Mouse (Mus musculus) WW6 (cell line): ENCODE data around the gene Siglece.
"Not testable (repeated sequence)": the region's sequence is repeated elsewhere in the genome, so short reads cannot be mapped to it uniquely, and the experiment has no call there.

Experiments
- DNase-seq: peaks from one replicate; pipeline ENCODE4 v3.0.0-alpha.2; 2013; ENCODE audit warnings: low read depth, low spot score

Siglece gene

DNA sequence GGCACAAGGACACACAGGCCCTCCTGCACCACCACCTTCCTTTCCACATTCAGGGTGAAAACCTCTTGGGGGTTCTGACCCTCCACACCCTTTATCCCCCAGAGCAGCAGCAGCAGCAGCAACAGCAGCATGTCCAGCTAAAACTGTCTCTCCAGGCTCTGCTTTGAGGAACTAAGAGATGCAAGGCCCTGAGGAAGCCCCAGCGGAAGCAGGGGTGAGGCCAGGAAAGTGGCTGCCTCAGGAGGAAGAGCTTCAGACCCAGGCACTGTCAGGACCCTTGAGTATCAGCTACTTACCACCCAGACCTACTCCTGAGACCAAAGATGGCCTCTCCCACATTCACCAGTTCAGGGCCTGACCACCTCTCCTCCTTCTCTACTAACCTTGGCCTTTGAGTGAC, at the start of gene Siglece:
TSS of gene Siglece (minus strand) at position 160 of the 400 bp plus-strand sequence.
- DNase-seq, result no peak

DNA sequence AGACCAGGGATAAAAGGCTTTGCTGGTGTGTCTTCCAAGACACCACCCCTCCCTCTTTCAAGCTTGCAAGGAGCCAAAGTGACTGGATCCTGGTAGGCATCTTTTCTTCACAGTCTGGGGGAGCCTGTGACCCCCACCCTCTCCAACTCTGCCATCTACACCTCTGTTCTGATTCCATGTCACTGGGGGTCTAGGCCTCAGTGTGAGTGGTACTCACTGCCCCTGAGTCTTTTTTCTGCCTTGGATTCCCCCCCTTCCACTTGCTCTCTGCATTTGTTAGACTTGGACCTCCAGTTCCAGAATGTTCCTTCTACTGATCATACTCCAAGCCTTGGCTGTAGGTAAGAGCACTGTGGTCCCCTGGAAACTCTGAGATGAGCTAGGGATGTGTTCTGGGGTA, 30.2 kb upstream of the Siglece start, which contains the start of gene Klk14:
TSS of gene Klk14 (plus strand) at position 301 of the 400 bp plus-strand sequence.
- no peak for DNase-seq

DNA sequence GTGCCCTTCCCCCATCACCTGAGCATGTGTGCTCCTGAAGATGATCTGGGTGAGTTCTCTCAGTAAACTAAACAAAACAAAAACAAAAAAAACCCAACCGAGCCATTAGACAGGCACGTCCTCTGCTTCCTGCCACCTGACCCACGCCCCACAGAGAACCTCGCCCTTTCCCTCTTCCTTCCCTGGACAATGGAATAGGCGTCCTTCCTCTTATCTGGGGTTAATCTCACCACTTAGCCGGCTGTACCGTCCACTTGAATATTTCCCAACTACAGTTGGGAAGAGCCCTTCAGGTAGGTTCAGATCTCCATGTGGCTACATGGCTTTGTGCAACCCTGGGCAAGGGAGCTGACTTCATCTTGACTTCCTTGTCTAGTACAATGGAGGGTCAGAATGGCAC, 25.1 kb upstream of the Siglece start:
- DNase-seq, result no peak

DNA sequence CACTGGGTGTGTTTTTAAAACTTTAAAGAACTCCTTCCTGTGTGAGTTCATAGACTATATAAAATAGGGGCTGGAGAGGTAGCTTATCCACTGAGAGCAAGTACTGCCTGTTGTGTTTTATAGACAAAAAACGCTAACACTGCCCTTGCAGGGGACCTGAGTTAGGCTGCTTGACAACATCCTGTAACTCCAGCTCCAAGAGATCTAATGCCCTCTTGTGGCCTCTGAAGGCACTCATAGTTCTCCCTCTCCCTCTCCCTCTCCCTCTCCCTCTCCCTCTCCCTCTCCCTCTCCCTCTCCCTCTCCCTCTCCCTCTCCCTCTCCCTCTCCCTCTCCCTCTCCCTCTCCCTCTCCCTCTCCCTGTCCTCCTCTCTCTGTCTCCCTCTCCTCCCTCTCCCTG, 22.6 kb upstream of the Siglece start:
- DNase-seq, result not testable (repeated sequence)

DNA sequence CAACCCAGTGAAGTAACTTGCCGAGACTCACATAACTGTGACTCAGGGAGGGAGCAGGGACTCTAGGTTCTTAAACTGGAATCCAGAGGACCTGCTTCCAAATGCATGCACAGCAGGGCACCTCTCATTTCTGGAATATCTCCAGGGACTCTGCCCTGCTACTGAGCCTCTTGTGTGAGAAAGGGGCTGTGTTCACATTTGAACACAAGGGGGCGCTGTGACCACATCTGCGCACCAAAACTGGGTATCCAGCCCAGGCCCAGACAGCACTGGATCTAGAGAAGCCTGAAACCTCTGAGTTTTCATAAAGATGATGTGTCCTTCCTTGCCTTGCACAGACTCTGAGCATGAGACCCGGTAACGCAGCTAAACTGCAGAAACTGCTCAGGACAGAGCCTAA, 21.0 kb upstream of the Siglece start:
- DNase-seq, result no peak

DNA sequence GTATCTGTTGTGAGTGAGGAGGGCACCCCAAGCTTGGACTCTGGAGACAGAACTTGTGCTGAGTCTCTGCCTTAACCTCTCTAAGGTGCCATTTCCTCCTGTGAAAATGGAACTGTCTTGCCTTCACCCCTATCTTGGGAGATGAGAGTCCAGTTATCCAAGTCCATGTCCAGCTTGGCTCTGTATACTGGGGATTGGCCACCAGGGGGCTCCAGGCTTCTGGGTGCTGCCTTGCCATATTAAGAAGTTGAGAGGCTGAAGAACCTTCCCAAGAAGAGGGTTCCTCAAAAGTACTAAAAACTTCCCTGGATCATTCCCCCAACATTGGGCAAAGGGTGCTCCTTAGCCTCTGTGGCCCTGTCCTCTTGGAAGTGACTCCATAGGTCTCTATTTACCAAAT, 18.6 kb upstream of the Siglece start:
- DNase-seq, result no peak

DNA sequence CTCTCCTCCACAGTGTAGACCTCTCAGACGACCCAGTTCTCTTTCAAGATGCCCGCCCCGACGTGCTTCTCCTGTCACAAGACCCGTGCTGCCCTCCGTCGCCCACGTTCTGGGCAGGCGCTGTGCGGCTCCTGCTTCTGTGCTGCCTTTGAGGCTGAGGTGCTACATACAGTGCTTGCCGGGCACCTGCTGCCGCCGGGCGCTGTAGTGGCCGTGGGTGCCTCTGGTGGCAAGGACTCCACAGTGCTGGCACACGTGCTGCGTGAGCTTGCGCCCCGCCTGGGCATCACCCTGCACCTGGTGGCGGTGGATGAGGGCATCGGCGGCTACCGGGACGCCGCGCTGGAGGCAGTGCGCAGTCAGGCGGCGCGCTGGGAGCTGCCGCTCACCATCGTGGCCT, 15.1 kb upstream of the Siglece start:
- no peak for DNase-seq

DNA sequence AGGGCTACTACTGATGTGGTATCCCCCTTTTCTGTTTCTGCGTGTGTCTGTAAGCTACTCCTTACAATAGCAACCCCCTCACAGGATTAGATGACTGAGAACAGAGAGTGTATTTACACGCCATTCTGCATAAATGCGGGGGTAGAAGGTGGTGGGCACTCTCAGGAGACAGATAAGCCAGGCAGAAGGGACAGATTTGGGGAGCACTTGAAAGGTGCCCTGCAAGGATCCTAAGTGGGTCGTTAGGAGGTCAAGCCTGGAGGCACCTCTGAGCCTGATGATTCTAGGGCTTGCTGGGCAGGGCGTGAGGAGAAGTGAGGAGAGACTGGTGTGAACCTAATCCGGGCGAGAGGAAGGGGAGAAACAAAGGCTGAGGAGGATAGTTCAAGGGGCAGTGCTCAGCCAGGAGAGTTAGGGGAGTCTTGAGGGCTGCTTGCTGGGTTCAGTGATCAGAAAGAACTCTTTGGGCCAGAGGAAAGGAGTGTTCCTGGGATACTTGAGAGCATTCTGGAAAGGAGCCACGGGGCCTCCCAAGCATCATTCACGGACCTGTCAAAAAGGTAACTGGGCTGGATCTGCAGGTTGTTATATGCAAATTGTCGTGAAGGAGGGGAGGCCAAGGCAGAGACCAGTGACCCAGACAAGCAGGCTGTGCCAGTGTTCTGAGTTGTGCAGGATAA, 12.8 kb upstream of the Siglece start:
- no peak for DNase-seq

DNA sequence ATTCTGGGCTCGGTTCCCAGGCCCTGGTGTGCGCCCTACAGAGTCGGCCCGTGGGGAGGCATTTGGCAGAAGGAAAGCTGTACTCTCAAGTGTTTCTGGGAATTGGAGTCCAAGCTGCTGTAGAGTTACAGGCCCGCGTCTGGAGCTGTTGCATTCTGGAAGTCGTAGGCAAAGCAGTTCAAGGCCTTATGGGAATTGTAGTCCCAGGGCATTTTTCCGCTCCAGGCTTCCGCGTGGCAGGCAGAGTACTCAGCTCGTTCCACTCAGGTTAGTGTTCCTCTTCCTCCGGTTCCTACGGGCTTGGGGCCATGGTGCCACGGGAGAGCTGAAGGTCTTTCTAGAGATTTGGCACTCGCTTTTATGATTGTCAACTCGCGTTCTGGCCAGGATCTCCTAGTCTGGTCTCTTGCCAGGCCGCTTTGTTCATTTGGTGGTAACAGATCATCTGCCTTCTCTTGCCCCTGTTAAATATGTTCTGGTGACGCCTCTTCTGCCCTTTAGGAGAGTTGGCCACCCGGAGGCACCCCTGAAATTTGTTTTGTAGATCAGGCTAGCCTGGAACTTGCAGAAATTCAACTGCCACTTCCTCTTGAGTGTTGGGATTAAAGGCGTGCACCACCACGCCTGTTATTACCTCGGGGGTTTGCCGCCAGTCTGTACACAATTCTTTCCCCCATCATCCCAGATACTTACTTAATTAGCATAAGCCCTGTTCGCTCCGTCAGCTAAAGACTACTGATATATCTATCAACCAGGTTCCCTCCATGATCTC, 12.0 kb upstream of the Siglece start, which contains the start of gene Ctu1:
TSS of gene Ctu1 (plus strand) at position 208 of the 772 bp plus-strand sequence.
- peak; percentile 58 for DNase-seq

DNA sequence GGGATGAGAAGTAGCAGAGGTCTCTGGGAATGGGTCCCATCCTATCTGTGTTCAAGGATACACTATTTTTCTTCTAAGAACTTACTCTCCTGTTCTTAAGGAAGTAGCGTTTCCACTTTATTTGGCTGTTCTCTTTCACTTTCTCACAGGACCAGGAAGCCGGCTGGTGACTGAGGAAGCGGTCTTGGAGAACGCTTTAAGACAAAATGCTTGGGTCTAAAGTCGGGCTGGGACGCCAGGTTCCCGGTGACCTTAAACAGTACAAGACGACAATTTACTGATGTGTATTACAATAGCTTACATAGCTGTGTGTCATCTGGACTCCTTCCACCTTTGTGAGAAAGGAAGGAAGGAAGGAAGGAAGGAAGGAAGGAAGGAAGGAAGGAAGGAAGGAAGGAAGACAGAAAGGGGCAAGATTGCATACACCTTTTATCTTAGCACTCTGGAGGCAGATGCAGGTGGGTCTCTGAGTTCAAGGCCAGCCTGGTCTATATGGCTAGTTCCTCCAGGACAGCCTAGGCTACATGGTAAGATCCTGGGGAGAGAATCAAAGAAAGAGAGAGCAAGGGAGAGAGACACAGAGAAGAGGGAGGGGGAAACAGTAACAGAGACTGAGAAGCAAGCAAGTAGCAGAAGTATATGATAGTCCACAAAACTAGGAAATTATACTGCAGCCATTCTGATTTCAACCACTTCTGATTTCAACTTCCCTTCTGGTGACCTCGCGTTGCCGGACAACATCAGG, 11.3 kb upstream of the Siglece start:
- DNase-seq, result no peak

DNA sequence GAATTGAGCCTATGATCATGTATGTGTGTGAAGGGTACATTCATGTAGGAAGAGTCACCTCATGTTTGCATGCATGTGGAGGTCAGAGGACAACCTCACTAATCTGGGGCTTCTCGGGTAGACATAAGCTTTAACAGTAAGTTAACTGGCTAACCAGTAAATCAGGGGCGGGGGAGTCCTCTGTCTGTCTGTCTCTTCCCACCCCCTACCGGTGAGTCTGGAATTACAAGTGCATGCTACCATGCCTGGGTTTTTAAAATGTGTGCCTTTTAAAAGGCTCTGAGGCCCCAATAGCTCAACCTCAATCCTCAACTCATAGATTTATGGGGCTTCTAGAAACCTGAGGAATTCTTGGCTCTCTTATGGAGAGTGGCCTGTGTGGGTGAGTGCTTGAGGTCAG, 8.6 kb upstream of the Siglece start:
- DNase-seq, result no peak

DNA sequence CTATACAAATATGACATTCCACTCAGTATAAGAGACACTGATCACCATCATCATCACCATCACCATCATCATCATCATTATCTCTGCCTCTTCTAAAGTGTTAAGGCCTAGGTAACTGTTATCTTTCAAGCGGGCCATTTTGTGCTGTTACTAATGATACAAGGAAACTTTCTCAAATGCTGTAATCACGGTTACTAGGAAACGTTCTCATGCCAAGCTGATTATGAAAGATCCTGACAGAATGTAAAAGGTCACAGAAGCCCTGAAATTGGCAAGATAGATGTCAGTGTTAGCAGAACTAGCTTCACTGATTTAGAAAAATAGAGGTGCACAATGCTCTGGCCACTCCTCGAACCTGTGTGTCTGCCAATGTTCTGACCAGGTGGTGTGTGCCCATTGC, 7.3 kb upstream of the Siglece start:
- DNase-seq, result not testable (repeated sequence)

DNA sequence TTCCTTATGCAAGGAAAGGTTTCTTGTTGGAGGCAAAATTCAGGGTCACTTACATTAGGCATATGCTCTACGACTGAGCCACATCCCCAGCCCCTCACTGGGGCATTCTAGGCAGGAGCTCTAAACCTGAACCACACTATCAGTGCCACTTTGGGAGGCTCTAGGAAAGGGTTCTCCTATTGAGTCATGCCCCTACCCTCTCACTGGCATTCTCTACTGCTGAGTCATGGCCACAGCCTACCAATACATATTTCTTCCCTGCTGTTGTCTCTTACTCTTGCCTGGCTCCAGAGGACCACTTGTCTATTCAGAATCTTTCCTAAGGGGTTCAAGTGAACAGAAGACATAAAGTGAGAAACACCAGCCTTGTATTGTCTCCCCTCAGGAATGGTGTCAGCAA, 2.8 kb upstream of the Siglece start:
- no peak for DNase-seq

DNA sequence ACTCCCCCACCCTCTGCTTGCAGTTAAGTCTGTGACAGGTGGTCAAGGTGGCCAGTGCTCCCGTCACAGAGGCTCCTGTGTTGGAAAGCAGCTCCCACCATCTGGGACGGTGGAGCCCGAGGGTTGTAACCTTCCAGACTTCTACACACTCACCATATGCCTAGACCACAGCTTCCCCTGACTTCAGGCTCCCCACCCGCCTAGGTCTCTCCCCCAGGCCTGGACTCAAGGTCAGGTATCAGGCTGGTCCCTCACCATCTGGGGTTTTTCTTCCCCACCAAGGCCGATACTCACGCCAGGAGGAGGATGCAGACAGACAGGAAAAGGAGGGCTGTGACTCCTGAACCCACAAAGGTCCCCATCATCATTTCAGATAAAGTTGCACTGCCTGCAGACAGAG, 3.7 kb downstream of the Siglece start:
- DNase-seq, result no peak

DNA sequence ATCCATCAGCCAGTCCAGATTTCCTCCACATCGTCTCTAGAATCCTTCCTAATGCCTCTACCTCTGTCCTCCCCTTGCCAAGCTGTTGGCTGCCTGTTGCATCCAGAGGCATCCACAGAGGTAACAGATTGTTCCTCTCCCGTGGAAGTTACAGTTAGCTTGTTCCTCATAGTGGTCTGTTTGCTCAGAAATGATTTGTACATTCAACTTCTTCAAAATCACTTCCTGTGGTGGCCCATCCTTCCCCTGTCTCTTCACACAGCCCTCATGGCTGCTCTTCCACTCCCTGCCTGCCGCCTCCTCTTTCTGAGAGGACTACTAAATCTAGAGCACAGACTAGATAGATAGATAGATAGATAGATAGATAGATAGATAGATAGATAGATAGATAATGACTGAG, 5.4 kb downstream of the Siglece start:
- no peak for DNase-seq

DNA sequence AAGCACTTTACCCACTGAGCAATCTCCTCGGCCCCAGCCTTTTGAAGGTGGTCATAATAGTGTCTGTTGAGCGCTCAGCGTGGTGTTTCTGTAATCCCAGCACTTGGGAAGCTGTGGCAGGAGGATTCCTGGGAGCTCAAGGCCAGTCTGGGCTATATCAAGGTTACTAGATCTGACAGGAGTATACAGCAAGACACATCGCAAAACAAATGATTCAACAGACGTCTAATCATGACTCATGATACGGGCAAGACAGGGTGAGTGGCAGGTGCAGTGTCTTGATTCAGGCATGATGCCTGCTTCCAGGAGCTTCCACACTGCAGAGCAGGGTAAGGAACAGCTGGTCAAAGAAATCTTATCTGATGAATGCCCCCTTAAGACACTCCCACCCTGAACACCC, 7.3 kb downstream of the Siglece start:
- no peak for DNase-seq

DNA sequence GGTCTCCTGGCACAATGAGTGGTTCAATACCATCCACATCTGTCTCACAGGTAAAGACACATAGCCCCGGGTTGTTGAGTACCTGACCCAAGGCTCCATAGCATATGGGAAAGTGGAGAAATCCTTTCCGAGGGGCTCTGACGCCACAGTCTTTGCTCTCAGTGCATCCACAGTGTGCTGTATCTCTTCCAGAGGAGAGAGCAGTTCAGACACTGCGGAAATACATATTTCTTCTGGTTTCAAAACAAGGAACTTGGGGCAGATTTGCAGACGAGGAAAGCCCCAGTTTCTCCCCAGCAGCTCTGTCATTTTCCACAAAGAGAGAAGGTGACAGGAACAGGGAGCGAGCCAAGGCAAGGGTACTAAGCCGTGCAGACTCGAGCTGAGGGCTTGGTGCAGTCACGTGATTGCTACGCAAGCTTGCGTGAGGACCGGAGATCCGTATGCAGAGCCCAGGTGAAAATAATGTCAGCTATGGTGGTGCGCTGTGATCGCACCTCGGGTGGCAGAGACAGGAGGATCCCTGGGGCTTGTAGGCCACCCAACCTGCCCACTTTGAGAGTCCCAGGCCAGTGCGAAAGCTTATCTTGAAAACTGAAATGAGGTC, 16.8 kb downstream of the Siglece start:
- DNase-seq, result no peak

DNA sequence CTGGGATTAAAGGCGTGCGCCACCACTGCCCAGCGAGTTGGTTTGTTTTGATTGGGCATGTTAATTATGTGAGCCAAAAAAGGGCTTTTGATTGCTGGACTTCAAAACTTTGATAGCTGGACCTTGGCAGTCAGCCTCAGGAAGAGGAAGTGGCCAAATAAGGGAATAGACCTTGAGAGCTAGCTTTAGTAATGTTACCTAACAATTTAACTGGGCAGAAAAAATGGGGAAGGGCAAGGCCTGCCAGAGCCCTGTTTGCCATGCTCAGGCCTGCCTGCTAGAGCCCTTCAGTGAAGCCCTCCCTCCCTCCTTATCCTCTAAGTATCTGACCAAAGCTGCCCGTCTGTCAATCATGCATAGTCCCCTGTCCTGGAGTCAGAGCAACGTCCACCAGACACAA, 17.4 kb downstream of the Siglece start:
- no peak for DNase-seq

DNA sequence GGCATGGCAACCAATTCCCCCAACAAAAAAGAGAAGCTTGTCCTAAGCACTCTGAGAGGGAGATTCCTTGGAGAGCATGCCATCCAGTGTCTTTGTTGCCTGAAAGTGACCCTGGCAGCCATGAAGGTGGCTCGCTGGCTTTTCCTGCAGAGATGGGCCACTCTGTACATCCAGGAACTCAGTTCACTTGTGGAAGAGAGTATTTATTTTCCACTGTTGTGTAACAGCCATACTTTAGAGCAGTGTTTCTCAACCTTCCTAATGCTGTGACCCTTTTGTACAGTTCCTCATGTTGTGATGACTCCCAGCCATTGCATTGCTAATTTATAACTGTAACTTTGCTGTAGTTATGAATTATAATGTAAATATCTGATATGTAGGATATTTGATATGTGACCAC, 22.8 kb downstream of the Siglece start:
- no peak for DNase-seq

DNA sequence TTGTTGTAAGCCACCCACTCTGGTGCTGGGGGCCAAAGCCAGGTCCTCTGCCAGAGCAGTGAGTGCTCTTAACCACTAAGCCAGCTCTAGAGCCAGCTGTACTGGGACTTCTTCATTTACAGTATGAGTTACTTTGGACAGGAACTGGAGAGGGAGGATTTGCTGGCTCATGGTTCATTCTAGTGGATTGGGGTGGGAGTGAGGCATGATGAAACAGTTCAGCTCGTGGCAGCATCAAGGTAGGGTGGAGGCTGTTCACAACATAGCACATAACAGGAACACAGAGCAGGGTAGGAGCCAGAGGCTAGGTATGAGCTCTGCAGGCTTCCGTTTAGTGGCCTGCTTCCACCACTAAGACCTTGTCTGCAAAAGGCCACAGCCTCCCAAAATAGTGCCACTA, 23.8 kb downstream of the Siglece start:
- DNase-seq, result no peak

DNA sequence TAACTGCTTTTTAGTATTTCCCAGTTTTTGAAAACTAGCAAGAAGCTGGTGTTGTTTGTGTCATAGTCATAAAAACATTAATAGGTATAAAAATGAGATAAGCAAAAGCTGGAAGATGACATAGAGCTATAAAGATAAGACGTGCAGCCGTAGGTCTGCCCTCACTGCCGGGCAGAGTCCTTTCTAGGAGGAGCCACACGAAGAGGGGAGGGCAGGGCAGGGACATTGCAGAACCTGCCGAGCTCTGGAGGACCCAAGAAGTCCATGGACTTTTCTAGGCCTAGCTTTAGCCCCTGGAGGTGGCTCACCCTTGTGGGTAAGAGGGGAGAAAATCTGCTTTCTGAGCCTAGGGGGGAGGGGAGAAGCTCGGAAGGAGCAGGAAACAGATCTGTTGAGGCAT, 25.5 kb downstream of the Siglece start, which contains the start of gene Ceacam18:
TSS of gene Ceacam18 (plus strand) at position 208 of the 400 bp plus-strand sequence.
- no peak for DNase-seq

DNA sequence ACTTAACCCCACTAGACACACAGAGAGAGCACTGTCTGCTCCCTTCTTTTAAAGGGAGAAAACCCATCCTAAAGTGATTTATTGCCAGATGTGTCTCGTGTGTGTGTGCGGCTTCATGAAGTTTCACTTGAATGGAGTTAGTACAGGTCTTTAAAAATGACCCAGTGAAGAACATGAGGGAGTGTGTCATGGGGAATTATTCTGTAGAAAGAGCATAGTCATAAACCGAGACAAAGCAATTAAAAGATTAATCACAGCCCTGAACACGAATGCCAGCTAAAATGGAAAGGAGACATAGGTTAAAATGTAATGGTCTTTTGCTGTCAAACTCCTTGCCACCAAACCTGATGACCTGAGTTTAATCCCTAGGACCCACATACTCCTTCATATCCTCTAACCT, 26.0 kb downstream of the Siglece start:
- no peak for DNase-seq
